Mouse (Mus musculus) CD8-positive naive resting alpha-beta T cell, adult 2 months (primary cell): ENCODE data around the gene Tnc.
"Not testable (repeated sequence)": the region's sequence is repeated elsewhere in the genome, so short reads cannot be mapped to it uniquely, and the experiment has no call there.

Experiments used
- DNase-seq, 2 experiments: peaks; one replicate each; pipeline ENCODE4 v3.0.0; 2022; ENCODE audit warnings: low read depth in 2 of 2, low spot score in 2 of 2

Gene Tnc

DNA sequence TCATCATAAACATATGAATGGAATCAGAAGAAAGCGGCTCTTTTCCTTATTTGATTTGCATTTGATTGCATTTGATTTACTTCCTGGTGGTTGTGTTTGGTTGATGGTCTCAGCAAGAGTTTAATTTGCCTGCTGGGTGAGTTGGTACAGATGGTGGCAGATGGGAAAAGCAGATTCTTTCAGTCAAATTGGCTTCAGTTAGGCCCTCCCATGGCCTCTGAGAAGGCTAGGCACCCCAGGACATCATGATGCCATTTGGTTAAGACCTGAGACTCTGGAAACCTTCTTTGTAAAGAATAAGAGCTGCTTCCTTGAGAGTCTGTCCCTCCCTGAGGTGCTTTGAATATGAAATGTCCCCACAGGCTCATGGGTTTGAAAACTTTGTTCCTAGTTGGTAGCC, 75.1 kb downstream of the Tnc start:
- no peak for DNase-seq

GRCm38 (mm10) chr4:63970925-63971324, 75.9 kb downstream of the Tnc start:
- DNase-seq: no peak

DNA sequence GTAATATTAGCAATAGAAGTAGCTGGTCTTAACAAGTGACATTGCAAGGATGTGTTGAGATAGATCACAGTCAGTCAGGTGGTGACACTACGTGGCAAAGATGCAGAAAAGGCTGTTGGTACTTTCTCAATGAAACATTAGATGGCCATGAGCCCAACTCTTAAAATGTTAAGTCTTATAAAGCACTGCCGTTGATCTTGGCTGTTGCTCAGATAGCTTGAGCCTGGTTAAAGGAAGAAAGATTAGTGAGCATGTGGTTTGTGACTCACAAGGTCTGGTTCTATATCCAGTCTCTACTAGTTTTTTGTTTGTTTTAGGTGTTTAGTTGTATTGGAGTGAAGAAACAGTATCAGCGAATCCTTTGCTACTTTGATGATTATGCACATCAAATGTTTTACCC, 76.9 kb downstream of the Tnc start:
- DNase-seq: no peak

- DNase-seq: no peak
Measured at GRCm38 (mm10) chr4:63963410-63963809, 83.4 kb downstream of the Tnc start.

- no peak for DNase-seq
Measured at GRCm38 (mm10) chr4:63961858-63962468, 84.9 kb downstream of the Tnc start.

DNA sequence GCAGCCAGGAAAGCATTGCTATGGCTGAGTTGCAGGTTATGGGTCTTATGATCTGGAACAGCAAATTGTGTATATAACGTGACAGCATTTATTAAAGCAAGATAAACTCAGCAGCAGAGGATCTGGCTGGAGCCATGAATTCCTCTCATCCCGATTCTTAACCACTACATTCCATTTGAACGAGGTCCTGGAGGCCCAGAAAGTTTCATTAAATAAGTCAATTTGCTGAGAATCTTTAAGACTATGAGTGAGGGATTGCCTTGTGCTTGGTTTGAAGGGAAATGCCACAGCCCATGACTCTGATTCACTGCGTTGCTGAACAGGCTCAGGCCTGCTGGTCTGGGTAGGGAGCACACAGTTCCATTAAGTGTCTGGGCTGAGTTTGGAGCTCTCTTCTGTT, 88.2 kb downstream of the Tnc start:
- DNase-seq: no peak

GRCm38 (mm10) chr4:63950054-63950453, 96.8 kb downstream of the Tnc start:
- DNase-seq: no peak

- not testable (repeated sequence) for DNase-seq
Measured at GRCm38 (mm10) chr4:63948688-63949073, 98.1 kb downstream of the Tnc start.

DNA sequence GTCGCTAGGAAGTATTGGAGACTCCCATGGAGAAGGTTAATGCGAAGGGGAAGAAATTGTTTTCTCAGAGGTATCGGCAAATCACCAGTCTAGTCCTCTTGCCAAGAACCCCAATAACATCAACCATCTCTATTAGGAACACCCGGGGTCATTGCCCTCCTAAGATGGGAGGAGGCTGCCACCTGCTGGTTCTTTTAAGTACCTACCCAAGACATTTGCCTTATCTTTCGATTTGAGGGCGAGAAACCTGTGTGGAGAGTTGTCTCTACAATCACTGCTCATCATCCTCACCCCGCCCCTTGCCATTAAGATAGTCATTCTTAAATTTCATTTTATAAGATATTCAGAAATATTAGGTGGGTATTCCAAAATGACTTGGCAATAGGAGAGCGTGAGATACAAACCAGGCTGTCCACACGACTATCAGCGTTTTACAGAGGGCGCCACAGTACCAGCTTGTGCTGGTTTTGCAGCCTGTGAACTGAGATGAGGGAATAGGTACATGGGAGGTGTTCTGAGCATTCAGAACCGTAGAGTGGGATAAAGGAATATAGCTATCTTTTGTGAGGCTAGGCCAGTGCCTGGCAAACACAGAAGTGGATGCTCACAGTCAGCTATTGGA, 98.6 kb downstream of the Tnc start:
- peak; percentile 62 to 65 for DNase-seq

DNA sequence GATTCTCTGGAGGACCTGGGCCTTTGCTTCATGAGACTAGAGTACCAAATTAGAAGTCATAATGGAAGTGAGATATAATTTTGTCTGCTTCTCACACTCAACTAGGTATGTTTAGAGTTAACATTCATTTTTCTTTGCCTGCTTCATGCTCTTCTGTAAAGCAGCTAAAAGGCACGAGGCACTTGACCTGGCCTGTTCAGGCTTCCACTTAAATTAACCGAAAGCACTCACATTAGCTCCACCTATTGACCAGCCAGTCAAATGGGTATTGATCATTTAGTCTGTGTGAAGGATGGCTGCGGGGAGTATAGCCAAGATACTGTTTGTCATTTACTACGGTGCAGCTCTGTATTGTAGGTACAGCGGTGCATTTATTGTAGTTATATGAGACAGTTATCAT, 103.0 kb downstream of the Tnc start:
- DNase-seq: no peak

GRCm38 (mm10) chr4:63942875-63943274, 103.9 kb downstream of the Tnc start:
- no peak for DNase-seq

DNA sequence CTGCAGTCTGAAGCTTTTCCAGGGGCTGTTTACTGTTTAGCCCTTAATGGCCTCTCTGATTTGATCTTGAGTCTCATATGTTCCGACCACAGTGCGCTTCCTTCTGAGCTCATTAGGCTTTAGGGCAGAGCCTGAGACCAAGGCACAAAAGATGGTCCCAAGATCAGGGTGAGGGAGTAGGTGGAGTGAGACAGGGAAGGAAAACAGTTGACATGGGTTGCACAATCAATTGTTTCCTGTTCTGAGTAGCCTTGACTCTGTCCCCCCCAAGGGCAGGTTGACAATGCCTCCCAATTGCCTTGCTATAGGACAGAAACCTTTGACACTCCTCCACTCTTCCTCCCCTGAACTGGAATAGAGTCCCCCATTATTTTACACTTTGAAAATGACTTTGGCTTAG, 105.4 kb downstream of the Tnc start:
- no peak for DNase-seq

DNA sequence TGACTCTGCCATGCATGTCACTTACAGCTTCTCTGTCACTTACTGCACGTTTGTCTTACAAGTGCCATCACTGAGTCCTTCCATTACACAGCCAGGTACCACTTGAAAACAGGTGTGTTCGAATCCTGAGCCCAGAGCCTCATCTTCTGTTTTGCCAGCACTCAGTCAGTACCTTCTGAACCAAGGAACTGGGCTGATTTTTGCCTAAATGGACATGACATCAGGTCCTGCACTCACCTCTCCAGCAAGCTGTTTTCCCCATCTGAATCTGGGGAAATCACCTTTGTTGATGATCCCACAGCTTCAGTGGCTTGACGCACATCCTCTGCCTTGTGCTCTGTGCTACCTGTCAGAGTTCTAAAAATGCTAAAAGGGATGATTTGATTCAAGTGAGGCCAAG, 107.4 kb downstream of the Tnc start:
- no peak for DNase-seq

DNA sequence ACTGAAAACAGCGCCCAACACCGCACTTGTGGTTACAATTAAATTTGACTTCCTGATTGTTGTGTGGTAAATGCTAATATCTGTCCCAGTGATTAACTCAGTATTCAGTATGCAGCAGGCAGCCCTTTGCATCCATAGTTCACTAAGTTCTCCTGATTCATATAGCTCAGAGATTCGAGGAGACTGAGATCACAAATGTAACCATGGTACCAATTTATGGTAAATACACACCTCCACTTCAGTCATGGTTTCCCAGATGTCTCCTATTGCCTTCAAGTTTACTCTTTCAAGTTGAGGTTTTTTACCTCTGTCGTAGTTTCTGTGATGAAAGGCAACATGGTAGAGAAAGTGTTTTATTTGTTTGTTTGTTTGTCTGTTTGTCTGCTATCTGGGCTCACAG, 110.9 kb downstream of the Tnc start:
- DNase-seq: no peak

- DNase-seq: no peak
Measured at GRCm38 (mm10) chr4:63935314-63935713, 111.5 kb downstream of the Tnc start.

DNA sequence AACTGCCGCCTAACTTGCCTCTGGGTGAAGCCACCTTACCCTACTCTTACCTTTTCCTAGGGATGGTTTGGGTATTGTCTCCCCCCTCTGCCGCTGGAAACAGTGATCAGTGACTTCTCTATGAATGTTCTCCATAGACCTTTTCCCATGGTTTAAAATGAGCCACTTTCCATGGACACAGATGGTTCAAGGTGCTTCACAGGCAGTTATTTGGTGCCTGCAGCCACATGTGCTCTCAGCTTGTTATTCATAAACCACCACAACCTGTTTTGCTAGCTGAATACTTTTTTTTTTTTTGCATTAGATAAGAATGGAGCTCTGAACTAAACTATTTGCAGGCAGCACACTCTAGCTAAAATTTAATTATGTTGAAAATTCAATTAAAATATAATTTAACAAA, 116.0 kb downstream of the Tnc start:
- no peak for DNase-seq

GRCm38 (mm10) chr4:63929490-63929889, 117.3 kb downstream of the Tnc start:
- DNase-seq: no peak

- DNase-seq: no peak
Measured at GRCm38 (mm10) chr4:63928192-63928591, 118.6 kb downstream of the Tnc start.

DNA sequence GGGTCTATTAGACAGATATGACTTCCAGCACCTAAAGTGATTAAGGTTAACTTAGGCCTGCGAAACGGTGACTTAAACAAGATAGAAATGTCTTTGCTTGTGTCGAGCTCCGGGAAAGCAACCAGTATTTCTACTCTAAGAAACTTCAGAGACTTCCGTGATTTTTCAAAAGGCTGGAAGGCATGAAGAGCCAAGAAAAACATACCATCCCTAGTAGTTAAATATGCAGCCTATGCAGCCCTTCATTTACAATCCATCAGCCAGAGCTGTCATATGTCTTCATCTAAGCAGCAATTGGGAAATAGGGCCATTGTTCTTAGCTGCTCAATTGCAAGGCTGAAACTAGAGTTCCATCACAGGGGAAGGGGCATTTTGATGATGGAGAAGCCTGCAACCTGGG, 129.6 kb downstream of the Tnc start:
- DNase-seq: no peak

GRCm38 (mm10) chr4:63916753-63917152, 130.1 kb downstream of the Tnc start:
- DNase-seq: no peak

- DNase-seq: no peak
Measured at GRCm38 (mm10) chr4:63916288-63916687, 130.5 kb downstream of the Tnc start.
